Mouse (Mus musculus) midbrain, embryonic 13.5 days (tissue): ENCODE results near the gene Acta2. TPM values are rescaled to one million over a fixed set of nuclear protein-coding genes. Genes with fewer than 3 reads are reported as not detected.

Experiments
- ATAC-seq: fragments of 200-750 bp; cut with Nextera tagmentation; 2 replicates; pipeline ENCODE4 v1.8.0; 2017; ENCODE audit warnings: mild to moderate bottlenecking, moderate TSS enrichment, moderate library complexity
- H3K27ac ChIP-seq: fragments of 300-500 bp; sonication (generic); 2 replicates; pipeline ENCODE4 v1.5.1; 2015; ENCODE audit warnings: inconsistent platforms, mild to moderate bottlenecking, moderate library complexity
- H3K27me3 ChIP-seq: fragments of 300-500 bp; sonication (generic); 2 replicates; pipeline ENCODE4 v1.6.1; 2015; ENCODE audit warnings: mild to moderate bottlenecking, inconsistent platforms
- H3K36me3 ChIP-seq: fragments of 300-500 bp; sonication (generic); 2 replicates; pipeline ENCODE4 v1.6.1; 2015; ENCODE audit warnings: mild to moderate bottlenecking, inconsistent platforms
- H3K4me1 ChIP-seq: fragments of 300-500 bp; sonication (generic); replicated peaks from 2 replicates; pipeline ENCODE4 v1.6.1; 2015; ENCODE audit warnings: inconsistent platforms
- H3K4me2 ChIP-seq: fragments of 300-500 bp; sonication (generic); replicated peaks from 2 replicates; pipeline ENCODE4 v1.6.1; 2015; ENCODE audit warnings: moderate library complexity, mild to moderate bottlenecking, inconsistent platforms
- H3K4me3 ChIP-seq: fragments of 300-500 bp; sonication (generic); replicated peaks from 2 replicates; pipeline ENCODE4 v1.5.1; 2015; ENCODE audit warnings: mild to moderate bottlenecking, inconsistent platforms
- H3K9ac ChIP-seq: fragments of 300-500 bp; sonication (generic); replicated peaks from 2 replicates; pipeline ENCODE4 v1.6.1; 2015; ENCODE audit warnings: mild to moderate bottlenecking, inconsistent platforms
- H3K9me3 ChIP-seq: fragments of 300-500 bp; sonication (generic); 2 replicates; pipeline ENCODE4 v1.6.1; 2016; ENCODE audit warnings: mild to moderate bottlenecking, inconsistent platforms
- WGBS: fragments of 180-500 bp; shearing (Covaris S2); methylation state at CpG from one replicate; pipeline ENCODE4 v1.1.7; 2015; 5-methylcytosine and 5-hydroxymethylcytosine counted together
- polyA plus RNA-seq: library from polyadenylated mRNA; unstranded; fragments of >200 nt; fragmentation: Nextera tagmentation; extraction: Ambion mirVana; gene quantifications from 2 replicates; pipeline ENCODE4 v1.2.1, GENCODE M21; 2015

Acta2 gene
- polyA plus RNA-seq, 1 experiment from 2014 or later = 15.2 TPM

GRCm38 (mm10) chr19:34241247-34241915 is 14.0 kb downstream of the Acta2 start:
- H3K4me2 ChIP-seq = no peak overlapping the region
- H3K4me3 ChIP-seq = no peak overlapping the region
- no peaks in the 10 kb centered on the region for H3K4me1 ChIP-seq
- H3K9me3 ChIP-seq = no peaks in the 10 kb centered on the region
- H3K9ac ChIP-seq = no peak overlapping the region
- H3K36me3 ChIP-seq = no peaks in the 10 kb centered on the region
- ATAC-seq = no peak
- WGBS = 66% methylated on average over 15 of the region's 15 CpGs
- H3K27me3 ChIP-seq = no peaks in the 10 kb centered on the region
- no peak overlapping the region for H3K27ac ChIP-seq

GRCm38 (mm10) chr19:34240273-34241039 is 14.9 kb downstream of the Acta2 start:
- Histone ChIP-seq H3K27me3 (no peaks in the 10 kb centered on the region), H3K36me3 (no peaks in the 10 kb centered on the region), H3K4me3 (no peak overlapping the region), H3K9ac (no peak overlapping the region), H3K9me3 (no peaks in the 10 kb centered on the region), H3K4me2 (no peak overlapping the region), H3K27ac (no peak overlapping the region), H3K4me1 (no peaks in the 10 kb centered on the region)
- no peak for ATAC-seq
- 95% methylated on average over 5 of the region's 5 CpGs for WGBS

- H3K4me2 ChIP-seq = no peak overlapping the region
- no peak for ATAC-seq
- H3K9me3 ChIP-seq = no peaks in the 10 kb centered on the region
- no peak overlapping the region for H3K9ac ChIP-seq
- H3K27ac ChIP-seq = no peak overlapping the region
- H3K27me3 ChIP-seq = no peaks in the 10 kb centered on the region
- H3K36me3 ChIP-seq = no peaks in the 10 kb centered on the region
- no peaks in the 10 kb centered on the region for H3K4me1 ChIP-seq
- WGBS = 94% methylated on average over 2 of the region's 2 CpGs
- H3K4me3 ChIP-seq = no peak overlapping the region
Observed at GRCm38 (mm10) chr19:34237746-34238145, 17.6 kb downstream of the Acta2 start.

GRCm38 (mm10) chr19:34236049-34236448 is 19.3 kb downstream of the Acta2 start:
- Histone ChIP-seq H3K27me3 (no peaks in the 10 kb centered on the region), H3K4me3 (no peak overlapping the region), H3K36me3 (no peaks in the 10 kb centered on the region), H3K9me3 (no peaks in the 10 kb centered on the region), H3K9ac (no peak overlapping the region), H3K27ac (no peak overlapping the region), H3K4me1 (no peaks in the 10 kb centered on the region), H3K4me2 (no peak overlapping the region)
- WGBS = 95% methylated on average over 3 of the region's 3 CpGs
- ATAC-seq = no peak

GRCm38 (mm10) chr19:34233944-34234343 is 21.4 kb downstream of the Acta2 start:
- 94% methylated on average over 14 of the region's 14 CpGs for WGBS
- no peaks in the 10 kb centered on the region for H3K9me3 ChIP-seq
- H3K4me2 ChIP-seq = no peak overlapping the region
- no peak for ATAC-seq
- no peaks in the 10 kb centered on the region for H3K4me1 ChIP-seq
- H3K36me3 ChIP-seq = no peaks in the 10 kb centered on the region
- H3K27me3 ChIP-seq = no peaks in the 10 kb centered on the region
- no peak overlapping the region for H3K27ac ChIP-seq
- no peak overlapping the region for H3K9ac ChIP-seq
- H3K4me3 ChIP-seq = no peak overlapping the region

- Histone ChIP-seq H3K4me1 (no peaks in the 10 kb centered on the region), H3K4me3 (no peak overlapping the region), H3K27ac (no peak overlapping the region), H3K9me3 (no peaks in the 10 kb centered on the region), H3K36me3 (no peaks in the 10 kb centered on the region), H3K4me2 (no peak overlapping the region), H3K27me3 (no peaks in the 10 kb centered on the region), H3K9ac (no peak overlapping the region)
- WGBS = 40% methylated on average over 5 of the region's 5 CpGs
- ATAC-seq = no peak
Observed at GRCm38 (mm10) chr19:34232326-34232725, 23.1 kb downstream of the Acta2 start.

- no peak overlapping the region for H3K4me3 ChIP-seq
- H3K27me3 ChIP-seq = no peaks in the 10 kb centered on the region
- no peaks in the 10 kb centered on the region for H3K36me3 ChIP-seq
- no peak for ATAC-seq
- no peak overlapping the region for H3K4me2 ChIP-seq
- H3K9ac ChIP-seq = no peak overlapping the region
- H3K9me3 ChIP-seq = no peaks in the 10 kb centered on the region
- no peaks in the 10 kb centered on the region for H3K4me1 ChIP-seq
- WGBS = 74% methylated on average over 7 of the region's 7 CpGs
- H3K27ac ChIP-seq = no peak overlapping the region
Observed at GRCm38 (mm10) chr19:34231596-34231995, 23.8 kb downstream of the Acta2 start.

- H3K36me3 ChIP-seq = no peaks in the 10 kb centered on the region
- H3K27me3 ChIP-seq = no peaks in the 10 kb centered on the region
- ATAC-seq = no peak
- H3K4me1 ChIP-seq = no peaks in the 10 kb centered on the region
- H3K9ac ChIP-seq = no peak overlapping the region
- no peaks in the 10 kb centered on the region for H3K9me3 ChIP-seq
- no peak overlapping the region for H3K4me3 ChIP-seq
- H3K27ac ChIP-seq = no peak overlapping the region
- WGBS = 91% methylated on average over 3 of the region's 3 CpGs
- H3K4me2 ChIP-seq = no peak overlapping the region
Observed at GRCm38 (mm10) chr19:34222805-34223204, 32.6 kb downstream of the Acta2 start.

GRCm38 (mm10) chr19:34220732-34221380 is 34.5 kb downstream of the Acta2 start:
- no peak overlapping the region for H3K9ac ChIP-seq
- WGBS = 78% methylated on average over 3 of the region's 3 CpGs
- no peak overlapping the region for H3K4me3 ChIP-seq
- no peaks in the 10 kb centered on the region for H3K27me3 ChIP-seq
- no peaks in the 10 kb centered on the region for H3K36me3 ChIP-seq
- no peaks in the 10 kb centered on the region for H3K9me3 ChIP-seq
- ATAC-seq = no peak
- H3K4me2 ChIP-seq = no peak overlapping the region
- H3K27ac ChIP-seq = no peak overlapping the region
- no peaks in the 10 kb centered on the region; the same call in 1 of the 2 replicates for H3K4me1 ChIP-seq

GRCm38 (mm10) chr19:34219260-34219968 is 36.0 kb downstream of the Acta2 start:
- H3K27ac ChIP-seq = no peak overlapping the region
- H3K9me3 ChIP-seq = no peaks in the 10 kb centered on the region
- H3K4me2 ChIP-seq = no peak overlapping the region
- WGBS = 87% methylated on average over 5 of the region's 5 CpGs
- no peak overlapping the region for H3K9ac ChIP-seq
- H3K27me3 ChIP-seq = no peaks in the 10 kb centered on the region
- H3K4me3 ChIP-seq = no peak overlapping the region
- no peak for ATAC-seq
- H3K36me3 ChIP-seq = no peaks in the 10 kb centered on the region
- no peaks in the 10 kb centered on the region; the same call in 1 of the 2 replicates for H3K4me1 ChIP-seq

- no peak for ATAC-seq
- no peaks in the 10 kb centered on the region; the same call in 1 of the 2 replicates for H3K4me1 ChIP-seq
- no peaks in the 10 kb centered on the region for H3K9me3 ChIP-seq
- H3K27ac ChIP-seq = no peak overlapping the region
- 91% methylated on average over 3 of the region's 3 CpGs for WGBS
- H3K4me3 ChIP-seq = no peak overlapping the region
- no peaks in the 10 kb centered on the region for H3K27me3 ChIP-seq
- H3K36me3 ChIP-seq = no peaks in the 10 kb centered on the region
- H3K4me2 ChIP-seq = no peak overlapping the region
- no peak overlapping the region for H3K9ac ChIP-seq
Observed at GRCm38 (mm10) chr19:34217761-34218160, 37.6 kb downstream of the Acta2 start.

GRCm38 (mm10) chr19:34216956-34217355 is 38.4 kb downstream of the Acta2 start:
- H3K4me1 ChIP-seq = no peaks in the 10 kb centered on the region; the same call in 1 of the 2 replicates
- no peak overlapping the region for H3K4me2 ChIP-seq
- H3K9ac ChIP-seq = no peak overlapping the region
- peak; percentile 62; the same call in 1 of the 2 replicates for ATAC-seq
- H3K9me3 ChIP-seq = no peaks in the 10 kb centered on the region
- no peak overlapping the region for H3K27ac ChIP-seq
- H3K36me3 ChIP-seq = no peaks in the 10 kb centered on the region
- no peaks in the 10 kb centered on the region for H3K27me3 ChIP-seq
- H3K4me3 ChIP-seq = no peak overlapping the region
- WGBS = 67% methylated on average over 5 of the region's 5 CpGs
